Mouse (Mus musculus): Measurements from ENCODE around the gene Kcnk7. TPM values are rescaled to one million over a fixed set of nuclear protein-coding genes. Genes with fewer than 3 reads are reported as not detected.

Gene Kcnk7
- polyA plus RNA-seq, 1 experiment from 2014 or later = 0.17 TPM

GRCm38 (mm10) chr19:5726961-5727578 is 22.9 kb downstream of the Kcnk7 start:
- peak overlapping the region; percentile 89 for H3K4me2 ChIP-seq
- H3K36me3 ChIP-seq = peaks cover 26% of the 10 kb centered on the region
- H3K27ac ChIP-seq (ENCODE audit: poor library complexity, severe bottlenecking) = peak overlapping the region; percentile 53
- peak overlapping the region; percentile 48 for H3K9ac ChIP-seq
- H3K27me3 ChIP-seq (replicated peaks) = no peaks in the 10 kb centered on the region
- H3K9me3 ChIP-seq (replicated peaks) = no peaks in the 10 kb centered on the region
- peak overlapping the region; percentile 80 for H3K4me3 ChIP-seq
- WGBS = 59% methylated on average over 15 of the region's 15 CpGs
- ATAC-seq (ENCODE audit: insufficient number of reproducible peaks, low FRiP score) = no peak
- peaks cover 75% of the 10 kb centered on the region for H3K4me1 ChIP-seq (replicated peaks)

GRCm38 (mm10) chr19:5727701-5728100 is 23.5 kb downstream of the Kcnk7 start:
- Histone ChIP-seq H3K4me3 (peak overlapping the region; percentile 80), H3K4me2 (peak overlapping the region; percentile 89), H3K27ac (ENCODE audit: poor library complexity, severe bottlenecking) (peak overlapping the region; percentile 53; the same call in 1 of the 2 replicates), H3K9ac (peak overlapping the region; percentile 48), H3K9me3 (replicated peaks) (no peaks in the 10 kb centered on the region), H3K27me3 (replicated peaks) (no peaks in the 10 kb centered on the region), H3K4me1 (replicated peaks) (peaks cover 75% of the 10 kb centered on the region), H3K36me3 (peaks cover 20% of the 10 kb centered on the region)
- no peak for ATAC-seq (ENCODE audit: insufficient number of reproducible peaks, low FRiP score)
- WGBS = 2% methylated on average over 14 of the region's 14 CpGs

- peaks cover 9% of the 10 kb centered on the region for H3K36me3 ChIP-seq
- WGBS = 9% methylated on average over 37 of the region's 37 CpGs
- H3K9ac ChIP-seq = peak overlapping the region; percentile 89
- H3K27ac ChIP-seq (ENCODE audit: poor library complexity, severe bottlenecking) = peak overlapping the region; percentile 81
- no peak for ATAC-seq (ENCODE audit: insufficient number of reproducible peaks, low FRiP score)
- peak overlapping the region; percentile 89 for H3K4me2 ChIP-seq
- H3K4me1 ChIP-seq (replicated peaks) = peaks cover 64% of the 10 kb centered on the region
- no peaks in the 10 kb centered on the region for H3K9me3 ChIP-seq (replicated peaks)
- no peaks in the 10 kb centered on the region for H3K27me3 ChIP-seq (replicated peaks)
- H3K4me3 ChIP-seq = peak overlapping the region; percentile 80
These were observed 24.7 kb downstream of the Kcnk7 start for GRCm38 (mm10) chr19:5728631-5729443.

- under 1% methylated on average over 37 of the region's 37 CpGs for WGBS
- ATAC-seq (ENCODE audit: insufficient number of reproducible peaks, low FRiP score) = peak; percentile 76
- H3K27me3 ChIP-seq (replicated peaks) = peaks cover 4% of the 10 kb centered on the region; the same call in 1 of the 2 replicates
- peak within 1 kb of the TSS; percentile 85 for H3K4me3 ChIP-seq
- peak within 1 kb of the TSS; percentile 89 for H3K9ac ChIP-seq
- H3K36me3 ChIP-seq = peaks cover 4% of the 10 kb centered on the region; the same call in 1 of the 2 replicates
- H3K27ac ChIP-seq (ENCODE audit: poor library complexity, severe bottlenecking) = peak within 1 kb of the TSS; percentile 81
- no peaks in the 10 kb centered on the region for H3K9me3 ChIP-seq (replicated peaks)
- peaks cover 58% of the 10 kb centered on the region for H3K4me1 ChIP-seq (replicated peaks)
- H3K4me2 ChIP-seq = peak within 1 kb of the TSS; percentile 98
These were observed 25.3 kb downstream of the Kcnk7 start, which contains the start of gene Fam89b for GRCm38 (mm10) chr19:5729444-5729815. Fam89b (minus strand) TSS chr19:5729653.

GRCm38 (mm10) chr19:5730314-5731186 is 26.4 kb downstream of the Kcnk7 start:
- peak overlapping the region; percentile 98 for H3K4me2 ChIP-seq
- no peak for ATAC-seq (ENCODE audit: insufficient number of reproducible peaks, low FRiP score)
- peaks cover 7% of the 10 kb centered on the region; the same call in 1 of the 2 replicates for H3K27me3 ChIP-seq (replicated peaks)
- H3K36me3 ChIP-seq = peaks cover 4% of the 10 kb centered on the region; the same call in 1 of the 2 replicates
- H3K4me1 ChIP-seq (replicated peaks) = peaks cover 47% of the 10 kb centered on the region
- 72% methylated on average over 29 of the region's 29 CpGs for WGBS
- no peaks in the 10 kb centered on the region for H3K9me3 ChIP-seq (replicated peaks)
- peak overlapping the region; percentile 85 for H3K4me3 ChIP-seq
- peak overlapping the region; percentile 88 for H3K9ac ChIP-seq
- H3K27ac ChIP-seq (ENCODE audit: poor library complexity, severe bottlenecking) = no peak overlapping the region

- Histone ChIP-seq H3K9ac (peak overlapping the region; percentile 88), H3K4me1 (replicated peaks) (peaks cover 45% of the 10 kb centered on the region), H3K9me3 (replicated peaks) (no peaks in the 10 kb centered on the region), H3K27ac (ENCODE audit: poor library complexity, severe bottlenecking) (0 out of 2 replicates have a peak overlapping the region, but pooled peaks have one; percentile 42), H3K4me2 (peak overlapping the region; percentile 98), H3K36me3 (peaks cover 4% of the 10 kb centered on the region; the same call in 1 of the 2 replicates), H3K4me3 (peak overlapping the region; percentile 85), H3K27me3 (replicated peaks) (peaks cover 14% of the 10 kb centered on the region)
- WGBS = under 1% methylated on average over 47 of the region's 47 CpGs
- ATAC-seq (ENCODE audit: insufficient number of reproducible peaks, low FRiP score) = peak; percentile 80
These were observed 27.3 kb downstream of the Kcnk7 start for GRCm38 (mm10) chr19:5731264-5731978.

- ATAC-seq (ENCODE audit: insufficient number of reproducible peaks, low FRiP score) = no peak
- H3K27ac ChIP-seq (ENCODE audit: poor library complexity, severe bottlenecking) = no peak overlapping the region
These were observed 30.2 kb downstream of the Kcnk7 start for GRCm38 (mm10) chr19:5734325-5734724.

GRCm38 (mm10) chr19:5739446-5739845 is 35.3 kb downstream of the Kcnk7 start:
- 34% methylated on average over 2 of the region's 2 CpGs for WGBS
- no peak overlapping the region for H3K4me3 ChIP-seq
- H3K27me3 ChIP-seq (replicated peaks) = peaks cover 44% of the 10 kb centered on the region
- no peak for ATAC-seq (ENCODE audit: insufficient number of reproducible peaks, low FRiP score)
- H3K9ac ChIP-seq = no peak overlapping the region
- no peak overlapping the region for H3K4me2 ChIP-seq
- no peak overlapping the region for H3K27ac ChIP-seq (ENCODE audit: poor library complexity, severe bottlenecking)
- no peaks in the 10 kb centered on the region for H3K9me3 ChIP-seq (replicated peaks)
- H3K4me1 ChIP-seq (replicated peaks) = peaks cover 27% of the 10 kb centered on the region
- H3K36me3 ChIP-seq = no peaks in the 10 kb centered on the region

More at GRCm38 (mm10) chr19:5734325-5734724, 30.2 kb downstream of the Kcnk7 start:
- Histone ChIP-seq H3K4me1 (replicated peaks) (peaks cover 22% of the 10 kb centered on the region), H3K9me3 (replicated peaks) (no peaks in the 10 kb centered on the region), H3K36me3 (peaks cover 4% of the 10 kb centered on the region; the same call in 1 of the 2 replicates), H3K9ac (no peak overlapping the region), H3K4me3 (no peak overlapping the region), H3K4me2 (no peak overlapping the region), H3K27me3 (replicated peaks) (peaks cover 26% of the 10 kb centered on the region)
- 71% methylated on average over 9 of the region's 9 CpGs for WGBS

GRCm38 (mm10) chr19:5740320-5741317 is 36.5 kb downstream of the Kcnk7 start, which contains the start of gene Ltbp3:
Ltbp3 (plus strand) TSS chr19:5740904.
- ATAC-seq (ENCODE audit: insufficient number of reproducible peaks, low FRiP score) = peak; percentile 36; the same call in 1 of the 2 replicates
- Histone ChIP-seq H3K4me1 (replicated peaks) (peaks cover 32% of the 10 kb centered on the region), H3K27ac (ENCODE audit: poor library complexity, severe bottlenecking) (peak within 1 kb of the TSS; percentile 91), H3K9me3 (replicated peaks) (no peaks in the 10 kb centered on the region), H3K27me3 (replicated peaks) (peaks cover 52% of the 10 kb centered on the region), H3K4me2 (peak within 1 kb of the TSS; percentile 95), H3K4me3 (peak within 1 kb of the TSS; percentile 80), H3K36me3 (no peaks in the 10 kb centered on the region), H3K9ac (peak within 1 kb of the TSS; percentile 95)
- 28% methylated on average over 9 of the region's 14 CpGs for WGBS

Data from heart, embryonic 12.5 days (tissue).